Mouse (Mus musculus): ENCODE results near the gene Csn1s2a. TPM values are rescaled to one million over a fixed set of nuclear protein-coding genes. Genes with fewer than 3 reads are reported as not detected.

Gene Csn1s2a
- polyA plus RNA-seq (2014; fragmentation: Illumina TruSeq; extraction: RNeasy Lipid Tissue Mini Kit (QIAGEN cat#74804); ENCODE audit: low read depth, low replicate concordance): not detected

GRCm38 (mm10) chr5:87774267-87774666, at the start of gene Csn1s2a:
Csn1s2a (plus strand) TSS chr5:87774567.

GRCm38 (mm10) chr5:87807782-87808181, 33.4 kb downstream of the Csn1s2a start, which contains the start of gene Csn1s2b:
Csn1s2b (plus strand) TSS chr5:87808082.

GRCm38 (mm10) chr5:87825386-87825785, 51.0 kb downstream of the Csn1s2a start, which contains the start of gene Prr27:
Prr27 (plus strand) TSS chr5:87825686.

Other genes with a start within 250 kb of the Csn1s2a start
- 1,525 TPM for gene Sult1b1, start 236.4 kb upstream of the Csn1s2a start, polyA plus RNA-seq (2014; fragmentation: Illumina TruSeq; extraction: RNeasy Lipid Tissue Mini Kit (QIAGEN cat#74804); ENCODE audit: low read depth, low replicate concordance)
- 1,435 TPM for gene Sult1d1, start 205.5 kb upstream of the Csn1s2a start, polyA plus RNA-seq (2014; fragmentation: Illumina TruSeq; extraction: RNeasy Lipid Tissue Mini Kit (QIAGEN cat#74804); ENCODE audit: low read depth, low replicate concordance)
- not detected for gene Sult1e1, start 183.0 kb upstream of the Csn1s2a start, polyA plus RNA-seq (2014; fragmentation: Illumina TruSeq; extraction: RNeasy Lipid Tissue Mini Kit (QIAGEN cat#74804); ENCODE audit: low read depth, low replicate concordance)
- gene Csn1s1, start 108.4 kb upstream of the Csn1s2a start, polyA plus RNA-seq (2014; fragmentation: Illumina TruSeq; extraction: RNeasy Lipid Tissue Mini Kit (QIAGEN cat#74804); ENCODE audit: low read depth, low replicate concordance): not detected
- gene Csn2, start 74.9 kb upstream of the Csn1s2a start, polyA plus RNA-seq (2014; fragmentation: Illumina TruSeq; extraction: RNeasy Lipid Tissue Mini Kit (QIAGEN cat#74804); ENCODE audit: low read depth, low replicate concordance): not detected
- gene Csn1s2b, start 33.5 kb downstream of the Csn1s2a start, polyA plus RNA-seq (2014; fragmentation: Illumina TruSeq; extraction: RNeasy Lipid Tissue Mini Kit (QIAGEN cat#74804); ENCODE audit: low read depth, low replicate concordance): not detected
- gene Prr27, start 51.1 kb downstream of the Csn1s2a start, polyA plus RNA-seq (2014; fragmentation: Illumina TruSeq; extraction: RNeasy Lipid Tissue Mini Kit (QIAGEN cat#74804); ENCODE audit: low read depth, low replicate concordance): not detected
- not detected for gene Odam, start 110.5 kb downstream of the Csn1s2a start, polyA plus RNA-seq (2014; fragmentation: Illumina TruSeq; extraction: RNeasy Lipid Tissue Mini Kit (QIAGEN cat#74804); ENCODE audit: low read depth, low replicate concordance)
- 0.79 TPM for gene Csn3, start 151.0 kb downstream of the Csn1s2a start, polyA plus RNA-seq (2014; fragmentation: Illumina TruSeq; extraction: RNeasy Lipid Tissue Mini Kit (QIAGEN cat#74804); ENCODE audit: low read depth, low replicate concordance)
- gene 2310003L06Rik, start 194.9 kb downstream of the Csn1s2a start, polyA plus RNA-seq (2014; fragmentation: Illumina TruSeq; extraction: RNeasy Lipid Tissue Mini Kit (QIAGEN cat#74804); ENCODE audit: low read depth, low replicate concordance): not detected
- gene Gm28434, start 194.9 kb downstream of the Csn1s2a start, polyA plus RNA-seq (2014; fragmentation: Illumina TruSeq; extraction: RNeasy Lipid Tissue Mini Kit (QIAGEN cat#74804); ENCODE audit: low read depth, low replicate concordance): not detected
- not detected for gene Cabs1, start 204.9 kb downstream of the Csn1s2a start, polyA plus RNA-seq (2014; fragmentation: Illumina TruSeq; extraction: RNeasy Lipid Tissue Mini Kit (QIAGEN cat#74804); ENCODE audit: low read depth, low replicate concordance)
- not detected for gene Smr3a, start 228.0 kb downstream of the Csn1s2a start, polyA plus RNA-seq (2014; fragmentation: Illumina TruSeq; extraction: RNeasy Lipid Tissue Mini Kit (QIAGEN cat#74804); ENCODE audit: low read depth, low replicate concordance)

Data from sigmoid colon, adult 10 weeks (tissue).